Mouse (Mus musculus) megakaryocyte, embryonic 14.5 days (primary cell): ENCODE data around the gene Pigc.

Experiments used
- FLI1 ChIP-seq: IDR thresholded peaks from 2 replicates; pipeline ENCODE4 v1.6.1; 2012; ENCODE audit warnings: low read length, inconsistent platforms, mixed read lengths
- GATA1 ChIP-seq: IDR thresholded peaks from 3 replicates; pipeline ENCODE4 v1.6.1; 2012; ENCODE audit warnings: mixed read lengths, low read length, inconsistent platforms, borderline replicate concordance

- no peak for TF ChIP-seq GATA1
- no peak for TF ChIP-seq FLI1
These were observed 35.5 kb downstream of the Pigc start for GRCm38 (mm10) chr1:162004518-162004780.
